Mouse (Mus musculus) CD8-positive naive resting alpha-beta T cell, adult 2 months (primary cell): ENCODE results near the gene R3hdml.

ENCODE experiments used
- DNase-seq, 2 experiments: peaks; one replicate each; pipeline ENCODE4 v3.0.0; 2022; ENCODE audit warnings: low read depth in 2 of 2, low spot score in 2 of 2

The R3hdml gene

DNA sequence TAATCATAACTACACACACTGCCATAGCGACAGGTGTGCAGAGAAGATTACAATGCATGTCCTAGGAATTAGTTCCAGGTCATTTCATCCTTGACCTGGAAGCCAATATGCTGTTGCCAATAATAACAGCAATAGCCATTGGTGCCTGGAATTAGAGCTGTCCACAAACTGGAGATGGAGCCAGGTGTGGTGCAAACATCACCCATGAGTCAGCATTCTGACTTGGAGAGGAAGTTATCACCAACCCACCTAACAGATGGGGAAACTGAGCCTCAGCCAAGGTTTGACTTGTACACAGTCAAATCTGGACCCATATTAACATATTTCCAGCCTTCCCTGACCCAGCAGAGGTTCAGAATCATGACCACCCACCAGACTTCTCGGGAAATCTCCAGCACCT, 46.3 kb downstream of the R3hdml start:
- no peak for DNase-seq

DNA sequence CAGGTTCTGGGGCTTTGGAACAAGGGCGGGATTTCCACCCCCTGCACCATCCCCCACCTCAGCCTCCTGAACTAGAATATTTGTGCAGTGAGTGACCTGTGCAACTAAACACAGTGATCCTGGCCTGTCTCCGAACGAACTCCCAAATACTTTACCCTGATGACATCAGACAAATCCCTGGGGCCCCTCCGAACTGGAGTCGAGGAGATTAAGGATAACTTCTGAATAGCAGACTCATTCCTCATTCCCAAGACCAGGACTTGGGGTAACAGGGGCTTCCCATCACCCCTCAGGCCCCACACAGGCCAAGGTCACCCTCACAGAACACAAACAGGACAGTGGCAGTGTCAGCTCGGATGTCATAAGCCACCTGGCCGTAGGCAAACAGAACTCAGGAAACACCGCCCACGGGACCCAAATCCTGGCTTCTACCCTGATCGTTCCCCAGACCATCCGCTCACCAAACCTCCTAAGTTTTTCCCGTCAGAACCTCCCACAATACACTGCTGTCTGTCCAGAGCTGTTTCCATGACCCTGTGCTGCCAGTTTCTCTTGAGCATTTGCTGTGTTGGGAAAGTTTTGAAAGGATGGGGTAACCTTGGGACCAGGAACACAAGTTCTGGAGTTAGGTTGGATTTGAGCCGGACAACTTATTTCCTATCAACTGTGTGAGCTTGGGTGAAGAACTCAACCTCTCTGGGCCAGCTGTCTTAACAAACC, 47.4 kb downstream of the R3hdml start:
- DNase-seq = no peak

DNA sequence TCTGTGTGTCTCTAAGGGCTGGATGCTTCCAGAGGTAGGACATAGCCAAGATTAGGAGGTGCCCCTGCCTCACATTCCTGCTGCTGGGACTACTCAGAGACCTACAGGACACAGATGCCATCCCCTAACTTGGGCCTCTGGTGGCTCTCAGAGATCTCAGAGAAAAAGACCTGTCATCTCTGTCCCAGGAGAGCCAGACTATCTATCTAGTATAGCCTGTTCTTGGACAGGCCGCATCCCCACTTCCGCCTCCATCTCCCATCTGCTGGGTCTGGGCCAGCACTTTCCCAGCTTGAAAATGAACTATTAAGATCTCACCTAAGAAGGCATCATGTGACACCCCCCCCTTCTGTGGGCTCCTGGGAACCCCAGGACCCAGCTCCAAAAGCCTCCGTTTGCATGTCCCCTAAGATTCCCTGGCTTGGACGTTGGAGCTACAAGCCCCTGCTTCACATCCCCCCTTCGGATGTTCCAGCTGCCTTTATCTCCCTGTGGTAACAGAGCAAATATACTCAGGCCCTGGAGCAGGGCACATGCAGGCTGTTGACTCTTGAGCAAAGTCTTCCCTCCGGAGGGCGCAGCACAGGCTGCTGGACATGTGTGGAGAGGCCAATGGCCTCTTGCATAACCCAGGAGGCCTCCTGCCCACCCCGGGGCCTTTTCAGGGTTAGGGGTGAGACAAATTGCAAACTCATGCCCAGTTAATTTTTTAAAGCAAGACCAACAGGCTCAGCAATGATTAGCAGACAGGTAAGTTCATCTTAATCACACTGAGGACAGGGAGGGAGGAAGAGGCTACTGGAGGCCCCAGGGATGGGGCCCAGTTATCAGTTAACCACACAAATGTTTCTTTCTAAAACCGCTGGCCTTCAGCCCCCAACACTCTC, 48.4 kb downstream of the R3hdml start:
- DNase-seq = no peak

DNA sequence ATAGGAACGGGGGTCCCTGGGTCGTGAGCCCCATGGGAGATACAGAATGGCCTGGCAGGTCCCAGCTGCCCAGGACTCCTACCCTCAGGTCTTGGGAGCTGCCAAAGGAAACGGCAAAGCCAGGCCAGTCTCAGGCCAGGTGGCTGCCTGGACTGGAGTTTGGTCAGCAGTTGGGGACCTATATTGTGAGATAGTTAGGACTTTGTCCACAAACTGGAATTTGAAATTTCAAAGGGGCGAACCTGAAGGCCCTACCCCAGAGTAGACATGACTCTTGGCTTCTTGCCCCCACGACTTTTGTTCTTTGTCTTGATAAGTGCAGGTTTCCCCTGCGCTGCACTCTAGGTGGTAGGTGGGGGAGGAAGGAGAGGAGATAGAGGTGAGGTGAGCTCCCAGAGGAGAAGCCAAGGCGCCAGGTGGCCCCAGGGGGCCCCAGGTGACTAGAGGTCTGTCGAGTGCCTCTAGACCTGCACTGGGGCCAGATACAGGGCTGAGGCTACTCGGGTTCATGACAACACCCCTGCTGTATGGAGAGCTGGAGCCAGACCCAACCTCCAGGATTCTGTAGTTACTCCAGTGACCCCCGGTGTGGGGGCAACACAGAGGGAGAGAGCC, 49.6 kb downstream of the R3hdml start:
- no peak for DNase-seq

GRCm38 (mm10) chr2:163542674-163543073, 50.6 kb downstream of the R3hdml start:
- DNase-seq = no peak

DNA sequence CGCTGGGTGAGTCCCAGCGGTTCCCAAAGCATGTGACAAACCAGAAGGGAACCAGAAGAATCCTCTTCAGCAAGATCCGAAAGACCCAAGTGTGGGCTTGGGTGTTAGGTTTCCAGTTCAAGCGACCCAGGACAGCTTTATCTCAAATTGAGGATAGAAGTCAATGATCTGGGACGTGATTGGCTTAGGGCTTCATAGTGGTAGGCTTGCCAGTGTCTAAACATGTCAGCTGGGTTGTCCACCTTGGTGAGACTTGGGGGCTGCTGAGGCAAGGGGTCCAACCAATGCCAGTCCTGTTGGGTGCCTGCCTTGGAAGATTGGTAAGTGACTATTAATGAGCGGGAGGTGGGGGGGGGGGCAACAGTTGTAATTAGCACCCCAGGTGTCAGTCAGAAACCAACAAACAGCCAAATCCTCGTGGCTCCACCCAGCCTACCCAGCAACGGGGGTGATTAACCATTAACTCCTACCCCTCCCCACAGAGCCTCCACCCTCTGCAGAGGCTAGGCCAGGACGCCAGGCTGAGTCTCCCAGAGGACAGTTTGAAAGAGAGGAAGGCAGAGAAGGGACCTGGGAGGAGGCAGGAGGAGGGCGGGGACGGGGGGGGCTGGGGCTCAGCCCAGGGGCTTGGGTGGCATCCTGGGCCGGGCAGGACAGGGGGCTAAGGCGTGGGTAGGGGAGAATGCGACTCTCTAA, 54.7 kb downstream of the R3hdml start:
- no peak for DNase-seq

GRCm38 (mm10) chr2:163548822-163549221, 56.7 kb downstream of the R3hdml start:
- no peak for DNase-seq

DNA sequence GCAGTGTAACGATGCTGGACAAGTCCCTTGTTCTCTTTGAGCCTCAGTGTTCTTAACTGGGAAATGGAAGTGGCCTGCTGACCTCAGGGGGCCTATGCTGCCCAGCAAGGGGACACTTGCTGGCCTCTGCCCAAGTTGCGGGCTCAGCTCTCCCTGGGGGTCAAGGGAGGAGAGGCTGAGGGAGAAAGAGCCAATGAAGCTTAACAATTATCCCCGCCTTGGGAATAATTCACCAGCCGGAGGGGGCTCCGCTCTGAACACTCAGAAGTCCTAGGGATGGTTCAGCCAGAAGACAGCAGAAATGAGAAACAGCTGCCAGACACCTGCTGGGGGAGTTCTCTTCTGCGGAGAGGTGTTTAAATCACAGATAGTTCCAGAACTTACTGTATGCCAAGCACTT, 57.7 kb downstream of the R3hdml start:
- no peak for DNase-seq
